Mouse (Mus musculus) brain, adult 2 months (tissue): ENCODE results near the gene Zfp318.

Source experiments
- DNase-seq: peaks from one replicate; pipeline ENCODE4 v3.0.0; 2011; ENCODE audit warnings: low read depth, low spot score

Gene Zfp318

DNA sequence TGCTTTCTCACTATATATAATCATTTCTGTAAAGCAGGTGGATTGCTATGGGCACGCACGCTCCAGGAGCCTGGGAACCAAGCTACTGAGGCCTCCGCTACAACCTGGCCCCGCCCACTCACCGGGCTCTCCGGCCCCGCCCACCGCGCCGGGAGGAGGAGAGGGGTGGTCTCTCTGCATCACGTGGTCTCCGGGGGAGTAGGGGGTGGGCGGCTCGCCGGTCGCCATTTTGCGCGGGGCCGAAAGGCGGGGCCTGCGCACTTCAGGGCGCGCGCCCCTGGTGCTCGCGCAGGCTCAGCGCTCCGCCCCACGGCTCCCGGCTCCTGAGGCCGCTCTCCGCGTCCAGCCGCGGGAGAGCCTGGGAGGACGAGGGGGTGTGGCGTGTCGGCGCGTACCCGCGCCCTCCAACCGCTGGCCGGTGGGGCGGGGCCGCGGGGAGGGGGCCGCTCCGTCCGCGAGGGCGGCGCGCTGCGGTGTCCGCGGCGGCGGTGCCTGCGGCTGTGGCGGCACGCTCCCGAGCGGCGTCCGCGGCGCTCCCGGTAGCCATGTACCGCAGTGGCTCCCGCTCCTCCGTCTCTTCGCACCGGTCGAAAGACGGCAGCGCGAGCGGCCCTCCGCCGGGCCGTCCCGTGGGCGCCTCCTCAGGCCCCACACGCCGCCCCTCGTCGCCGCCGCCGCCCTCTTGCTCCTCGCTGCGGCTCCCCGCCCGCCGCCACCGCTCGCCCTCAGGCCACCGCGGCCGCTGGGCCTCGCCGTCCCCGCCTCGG, at the start of gene Zfp318:
Zfp318 (plus strand) TSS at position 438 of the 767 bp plus-strand sequence.
- peak; percentile 98 for DNase-seq

- DNase-seq: no peak
Measured at GRCm38 (mm10) chr17:46336475-46336874, 47.1 kb upstream of the Zfp318 start.

GRCm38 (mm10) chr17:46341208-46341607, 42.3 kb upstream of the Zfp318 start:
- peak; percentile 16 for DNase-seq

GRCm38 (mm10) chr17:46351026-46351700, 32.4 kb upstream of the Zfp318 start:
- DNase-seq: no peak

DNA sequence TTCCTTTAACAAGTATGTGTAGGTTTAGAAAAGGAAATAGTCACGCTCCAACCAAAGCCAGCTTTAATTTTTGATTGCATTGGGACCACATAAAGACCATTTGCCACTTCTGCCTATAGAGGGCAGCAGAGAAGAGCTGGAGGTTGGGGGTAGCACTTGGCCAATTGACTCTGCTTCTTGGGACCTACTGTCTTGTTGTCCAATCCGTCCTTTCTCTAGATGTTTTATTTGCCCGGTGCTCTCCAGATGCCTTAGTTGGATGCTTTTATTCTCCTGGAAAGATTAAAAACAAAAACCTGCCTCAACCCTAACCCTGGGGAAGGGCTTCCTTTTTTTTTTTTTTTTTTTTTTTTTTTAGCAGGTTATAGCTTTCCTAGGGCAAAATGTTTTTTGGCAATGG, 11.7 kb upstream of the Zfp318 start:
- DNase-seq: peak; percentile 35

DNA sequence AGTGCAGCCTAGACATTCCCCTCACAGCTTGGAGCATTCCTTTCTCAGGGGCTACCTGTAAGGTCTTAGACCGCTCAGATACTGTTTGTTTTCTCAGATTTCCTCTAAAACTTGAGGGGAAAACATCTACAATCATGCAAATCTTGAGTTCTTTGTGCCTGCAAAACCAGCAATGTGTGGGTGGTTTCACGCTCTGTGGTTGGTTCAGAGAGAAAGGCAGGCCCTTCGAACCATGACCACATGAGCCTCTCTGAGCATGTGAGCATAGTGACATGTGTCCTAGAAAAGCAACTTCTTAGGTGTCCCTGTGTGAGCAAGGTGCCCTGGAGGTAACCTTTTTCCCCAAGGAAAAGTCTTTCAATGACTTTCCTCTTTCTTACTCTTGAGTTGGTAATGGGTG, 5.0 kb upstream of the Zfp318 start:
- no peak for DNase-seq

- DNase-seq: peak; percentile 24
Measured at GRCm38 (mm10) chr17:46384061-46384801, 700 bp downstream of the Zfp318 start.

- DNase-seq: no peak
Measured at GRCm38 (mm10) chr17:46388200-46388599, 4.7 kb downstream of the Zfp318 start.

DNA sequence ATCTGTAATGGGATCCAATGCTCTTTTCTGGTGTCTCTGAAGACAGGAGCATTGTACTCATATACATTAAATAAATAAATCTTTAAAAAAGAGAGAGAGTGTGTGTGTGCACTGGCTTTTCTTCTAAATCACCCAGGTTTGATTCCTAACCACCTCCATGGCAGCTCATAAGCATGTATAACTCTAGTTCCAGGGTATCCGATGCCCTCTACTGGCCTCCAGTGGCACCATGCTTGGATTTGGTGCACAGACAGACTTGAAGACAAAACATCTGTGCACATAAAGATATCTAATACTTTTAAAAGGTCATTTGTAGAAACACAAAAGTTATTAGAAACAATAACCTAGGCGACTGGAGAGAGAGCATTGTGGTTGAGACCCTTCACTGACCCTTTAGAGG, 9.5 kb downstream of the Zfp318 start:
- DNase-seq: peak; percentile 83

DNA sequence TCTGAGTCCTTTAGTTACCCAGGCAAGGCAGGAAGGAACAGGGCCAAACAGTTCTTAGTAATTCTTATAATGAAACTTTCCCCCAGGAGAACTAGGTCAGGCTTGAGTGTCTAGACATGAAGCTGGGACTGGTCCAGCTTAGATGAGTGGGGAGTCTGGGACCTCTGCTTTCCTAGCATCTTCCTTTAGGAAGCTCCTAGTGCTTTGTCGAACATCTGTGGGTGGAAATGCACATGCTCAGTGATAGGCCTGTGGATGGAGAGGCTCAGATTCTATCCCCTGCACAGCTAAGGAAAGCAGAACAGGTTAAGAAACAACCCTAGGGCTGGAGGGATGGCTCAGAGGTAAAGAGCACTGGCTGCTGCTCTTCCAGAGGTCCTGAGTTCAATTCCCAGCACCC, 11.1 kb downstream of the Zfp318 start:
- DNase-seq: peak; percentile 57

DNA sequence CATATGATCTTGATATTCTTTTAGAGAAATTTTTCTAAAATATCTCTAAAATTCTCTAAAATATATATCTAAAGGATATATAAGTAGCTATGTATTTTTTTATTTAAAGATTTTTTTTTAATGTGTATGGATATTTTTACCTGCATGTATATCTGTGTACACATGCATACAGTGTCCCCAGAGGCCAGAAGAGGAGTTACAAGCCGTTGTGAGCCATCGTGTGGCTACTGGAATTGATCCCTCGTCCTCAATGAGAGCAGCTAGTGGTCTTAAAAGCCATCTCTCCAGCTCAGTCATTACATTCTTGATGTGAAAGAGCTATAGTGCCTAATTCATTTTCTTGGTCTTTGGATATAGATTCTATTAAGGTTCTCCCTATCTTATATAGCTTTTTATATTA, 24.9 kb downstream of the Zfp318 start:
- DNase-seq: peak; percentile 35

DNA sequence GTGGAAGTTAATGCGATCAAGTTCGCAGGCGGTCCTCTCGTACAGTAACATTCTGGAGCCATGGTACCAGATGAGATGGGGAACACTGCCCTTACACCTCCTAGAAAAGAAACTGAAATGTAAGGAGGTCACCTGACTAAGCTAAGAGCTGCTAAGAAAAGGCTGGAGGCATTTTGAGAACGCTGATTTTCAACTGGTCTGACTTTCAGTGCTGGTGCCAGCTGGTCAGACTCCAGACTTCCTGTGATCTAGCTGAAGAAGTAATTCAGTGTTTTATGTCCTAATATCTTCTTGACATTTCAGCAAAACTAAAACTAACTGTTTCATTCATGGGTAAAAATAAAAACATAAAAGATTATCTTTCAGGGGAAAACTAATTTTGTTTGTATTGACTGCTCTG, 35.1 kb downstream of the Zfp318 start:
- DNase-seq: peak; percentile 54

GRCm38 (mm10) chr17:46419717-46420116, 36.2 kb downstream of the Zfp318 start:
- DNase-seq: no peak

DNA sequence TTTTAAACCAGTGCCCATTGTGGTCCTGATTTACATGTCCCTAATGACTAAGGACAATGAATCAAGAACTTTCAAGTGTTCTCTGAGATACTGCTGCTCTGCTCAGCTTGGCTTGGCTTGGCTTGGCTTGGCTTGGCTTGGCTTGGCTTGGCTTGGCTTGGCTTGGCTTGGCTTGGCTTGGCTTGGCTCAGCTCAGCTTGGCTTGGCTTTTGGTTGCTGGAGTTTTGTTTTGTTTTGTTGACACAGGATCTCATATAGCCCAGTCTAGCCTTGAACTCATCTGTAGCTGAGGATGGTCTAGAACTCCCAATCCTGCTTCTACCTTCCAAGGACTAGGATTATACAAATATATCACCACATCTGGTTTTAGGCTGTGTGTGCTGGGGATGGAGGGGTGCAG, 43.0 kb downstream of the Zfp318 start:
- DNase-seq: no peak

- no peak for DNase-seq
Measured at GRCm38 (mm10) chr17:46428761-46429414, 45.4 kb downstream of the Zfp318 start, which contains the start of gene Crip3. Crip3 (plus strand) TSS chr17:46428926.

- no peak for DNase-seq
Measured at GRCm38 (mm10) chr17:46433627-46434026, 50.1 kb downstream of the Zfp318 start.

DNA sequence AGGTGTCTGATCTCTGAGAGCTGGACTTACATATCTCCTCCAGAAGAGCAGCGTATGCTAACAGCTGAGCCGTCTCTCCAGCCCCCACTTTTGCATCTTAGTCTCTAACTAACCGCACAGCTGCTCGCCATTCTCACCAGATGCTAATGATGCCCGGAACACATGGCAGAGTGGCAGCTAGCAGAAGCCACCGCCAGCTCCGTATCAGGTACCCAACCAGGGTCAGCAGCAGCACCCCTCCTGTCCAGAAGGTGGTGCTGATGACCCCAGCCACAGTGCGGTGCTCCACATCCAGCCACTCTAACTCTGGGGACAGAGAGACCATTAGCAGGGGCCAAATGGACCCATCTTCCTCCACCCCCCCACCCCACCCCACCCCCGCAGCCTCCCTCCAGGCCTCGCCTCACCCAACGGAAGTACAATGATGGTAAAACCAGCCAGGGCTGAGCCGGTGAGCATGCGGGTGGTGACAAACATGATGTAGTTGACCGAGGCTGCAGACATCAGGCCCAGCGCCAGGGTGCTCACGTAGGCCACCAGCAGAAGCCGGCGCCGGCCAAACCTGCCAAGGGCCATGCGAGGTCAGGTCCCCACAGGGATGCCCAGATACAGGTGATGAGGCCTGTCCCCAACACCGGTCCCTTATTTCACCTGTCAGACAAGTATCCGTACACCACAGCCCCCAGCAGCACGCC, 53.3 kb downstream of the Zfp318 start:
- peak; percentile 59 for DNase-seq

DNA sequence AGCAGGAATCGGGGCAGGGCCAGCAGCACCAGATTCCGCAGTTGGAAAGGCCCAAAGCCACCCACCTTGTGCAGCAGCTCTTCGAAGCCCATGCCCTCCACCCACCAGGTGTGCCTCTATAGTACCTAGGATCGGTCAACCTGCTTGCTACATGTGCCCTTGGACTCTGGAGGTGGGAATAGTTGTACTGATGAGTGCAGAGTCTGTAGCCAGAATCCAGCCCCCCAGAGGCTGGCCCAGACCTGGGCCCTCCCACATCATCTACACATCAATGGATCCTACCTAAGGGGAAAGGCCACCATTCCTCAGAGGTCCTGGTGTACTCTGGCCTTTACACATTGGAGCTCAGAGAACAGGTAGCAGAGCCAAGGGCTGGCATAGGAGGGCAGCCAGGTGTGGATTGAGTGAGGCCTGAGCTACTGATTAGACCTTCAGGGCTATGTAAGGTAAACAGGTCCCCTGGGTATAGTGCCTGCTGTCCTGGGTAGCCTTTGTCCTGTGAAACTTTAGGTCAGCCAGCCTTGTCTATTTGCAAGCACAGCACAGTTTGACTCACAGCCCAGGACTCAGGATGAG, 54.9 kb downstream of the Zfp318 start, which contains the start of gene Slc22a7:
Slc22a7 (minus strand) TSS at position 160 of the 576 bp plus-strand sequence.
- DNase-seq: no peak

- DNase-seq: no peak
Measured at GRCm38 (mm10) chr17:46439176-46439575, 55.6 kb downstream of the Zfp318 start.

DNA sequence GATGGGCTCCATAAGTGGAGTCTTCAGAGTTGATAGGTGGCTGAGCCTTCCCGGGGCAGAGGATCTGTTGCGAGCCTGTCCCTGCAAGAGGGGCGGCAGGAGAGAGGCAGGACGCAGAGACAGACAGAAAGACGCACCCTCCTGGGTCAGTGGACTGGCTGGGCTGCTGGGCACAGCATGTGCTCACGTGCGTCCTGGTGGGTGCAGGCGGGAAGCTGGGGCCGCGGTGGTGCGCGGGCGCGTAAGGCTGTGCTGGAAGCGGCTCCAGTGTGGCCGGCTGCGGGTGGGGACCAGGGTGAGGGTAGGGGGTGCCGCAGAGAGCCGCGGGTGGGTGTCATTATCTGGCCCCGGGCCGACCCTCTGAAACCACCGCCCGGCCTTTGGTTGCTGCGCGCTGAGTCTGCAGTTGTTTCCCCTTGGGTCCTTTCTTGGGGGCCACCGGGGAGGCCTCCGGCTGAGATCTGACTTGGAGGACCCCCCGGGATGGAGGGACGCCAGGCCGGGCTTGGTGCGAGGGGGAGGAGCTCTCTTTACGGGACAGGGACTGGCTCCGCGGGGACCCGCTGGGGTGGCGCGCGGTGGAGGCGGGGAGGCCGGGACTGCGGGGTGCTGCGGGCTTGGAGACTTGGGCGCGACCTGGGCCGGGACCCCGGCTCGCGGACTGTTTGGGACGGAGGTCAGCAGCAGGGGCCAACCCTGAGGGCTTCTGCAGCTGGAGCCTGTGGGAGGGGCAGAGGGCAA, 61.5 kb downstream of the Zfp318 start:
- no peak for DNase-seq
